Mouse (Mus musculus) midbrain, embryonic 11.5 days (tissue): ENCODE measurements at regions not wholly inside any gene's neighbourhood (a gene's known extent, or its start where the extent isn't known, plus 50 kb on each side); places are given as distances from the start of the nearest gene placed in this dataset.
"Not testable (repeated sequence)": the region's sequence is repeated elsewhere in the genome, so short reads cannot be mapped to it uniquely, and the experiment has no call there.

ENCODE experiments used
- ATAC-seq: fragments of 200-750 bp; cut with Nextera tagmentation; 2 replicates; pipeline ENCODE4 v1.8.0; 2017; ENCODE audit warnings: moderate TSS enrichment, moderate library complexity; ENCODE audit not compliant: low FRiP score
- DNase-seq: peaks from one replicate; pipeline ENCODE4 v3.0.0; 2015; ENCODE audit warnings: low spot score; ENCODE audit errors: missing footprints
- H3K27ac ChIP-seq: fragments of 300-500 bp; sonication (generic); 2 replicates; pipeline ENCODE4 v1.5.1; 2014; ENCODE audit warnings: low read depth, low read length
- H3K27me3 ChIP-seq: fragments of 300-500 bp; sonication (generic); 2 replicates; pipeline ENCODE4 v1.6.1; 2014; ENCODE audit warnings: mild to moderate bottlenecking, low read length, moderate library complexity, mixed read lengths; ENCODE audit not compliant: control insufficient read depth, insufficient read depth
- H3K36me3 ChIP-seq: fragments of 300-500 bp; sonication (generic); 2 replicates; pipeline ENCODE4 v1.6.1; 2014; ENCODE audit warnings: mild to moderate bottlenecking, low read length, moderate library complexity, mixed read lengths; ENCODE audit not compliant: control insufficient read depth, insufficient read depth
- H3K4me1 ChIP-seq: fragments of 300-500 bp; sonication (generic); 2 replicates; pipeline ENCODE4 v1.6.1; 2014; ENCODE audit warnings: low read length; ENCODE audit not compliant: control insufficient read depth, insufficient read depth
- H3K4me2 ChIP-seq: fragments of 300-500 bp; sonication (generic); 2 replicates; pipeline ENCODE4 v1.6.1; 2014; ENCODE audit warnings: mild to moderate bottlenecking, moderate library complexity
- H3K4me3 ChIP-seq: fragments of 300-500 bp; sonication (generic); 2 replicates; pipeline ENCODE4 v1.5.1; 2014; ENCODE audit warnings: low read depth, low read length
- H3K9ac ChIP-seq: fragments of 300-500 bp; sonication (generic); 2 replicates; pipeline ENCODE4 v1.6.1; 2014; ENCODE audit warnings: low read length
- H3K9me3 ChIP-seq: fragments of 300-500 bp; sonication (generic); 2 replicates; pipeline ENCODE4 v1.6.1; 2016; ENCODE audit warnings: low read length; ENCODE audit not compliant: control insufficient read depth
- WGBS: fragments of 180-500 bp; shearing (Covaris S2); extraction: QIAGEN DNeasy Blood & Tissue Kit; methylation state at CpG from one replicate; pipeline ENCODE4 v1.1.7; 2014; 5-methylcytosine and 5-hydroxymethylcytosine counted together

DNA sequence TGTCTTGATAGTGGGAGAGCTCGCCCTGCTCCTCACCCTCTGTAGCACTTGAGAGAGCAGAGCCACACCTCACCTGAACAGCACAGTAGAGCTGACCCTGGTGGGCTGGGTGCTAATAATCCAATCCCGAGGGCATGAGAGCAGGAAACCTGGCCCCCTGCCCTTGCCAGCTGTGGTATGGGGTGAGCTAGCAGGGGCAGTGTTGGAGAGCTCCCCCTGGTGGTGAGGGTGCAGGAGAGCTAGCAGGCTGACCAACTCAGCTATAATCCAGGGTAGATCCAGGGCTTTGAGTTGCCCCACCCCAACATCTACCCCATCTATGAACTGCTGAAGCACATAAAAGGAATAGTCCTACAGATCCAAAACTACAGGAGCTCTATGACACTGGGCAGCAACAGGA, 153.9 kb upstream of the Zfp637 start:
- Histone ChIP-seq H3K27me3 (no peaks in the 10 kb centered on the region), H3K9me3 (no peaks in the 10 kb centered on the region), H3K4me2 (no peak overlapping the region), H3K4me1 (no peaks in the 10 kb centered on the region), H3K9ac (no peak overlapping the region), H3K4me3 (no peak overlapping the region), H3K36me3 (no peaks in the 10 kb centered on the region), H3K27ac (no peak overlapping the region)
- WGBS, result 88% methylated on average over 2 of the region's 2 CpGs
- DNase-seq (no peak), ATAC-seq (no peak)

GRCm38 (mm10) chr6:117688664-117689178, 152.3 kb upstream of the Zfp637 start:
- Histone ChIP-seq H3K4me1 (no peaks in the 10 kb centered on the region), H3K36me3 (no peaks in the 10 kb centered on the region), H3K9me3 (no peaks in the 10 kb centered on the region), H3K27ac (no peak overlapping the region), H3K27me3 (no peaks in the 10 kb centered on the region), H3K4me2 (no peak overlapping the region), H3K9ac (no peak overlapping the region), H3K4me3 (no peak overlapping the region)
- DNase-seq, result no peak
- no peak for ATAC-seq
- 85% methylated on average over 8 of the region's 8 CpGs for WGBS

GRCm38 (mm10) chr6:117700286-117700685, 140.7 kb upstream of the Zfp637 start:
- 86% methylated on average over 5 of the region's 5 CpGs for WGBS
- H3K9ac ChIP-seq, result no peak overlapping the region
- ATAC-seq (no peak), DNase-seq (peak; percentile 14)
- H3K9me3 ChIP-seq, result no peaks in the 10 kb centered on the region
- no peaks in the 10 kb centered on the region for H3K27me3 ChIP-seq
- H3K36me3 ChIP-seq, result no peaks in the 10 kb centered on the region
- no peaks in the 10 kb centered on the region for H3K4me1 ChIP-seq
- H3K27ac ChIP-seq, result no peak overlapping the region
- H3K4me2 ChIP-seq, result no peak overlapping the region
- H3K4me3 ChIP-seq, result no peak overlapping the region

- Histone ChIP-seq H3K27me3 (no peaks in the 10 kb centered on the region), H3K36me3 (no peaks in the 10 kb centered on the region), H3K27ac (no peak overlapping the region), H3K4me1 (no peaks in the 10 kb centered on the region), H3K4me2 (no peak overlapping the region), H3K4me3 (no peak overlapping the region), H3K9ac (no peak overlapping the region), H3K9me3 (no peaks in the 10 kb centered on the region)
- DNase-seq (peak; percentile 56), ATAC-seq (no peak)
- WGBS, result 95% methylated on average over 5 of the region's 5 CpGs
Measured at GRCm38 (mm10) chr6:117701547-117701946, 139.4 kb upstream of the Zfp637 start.

DNA sequence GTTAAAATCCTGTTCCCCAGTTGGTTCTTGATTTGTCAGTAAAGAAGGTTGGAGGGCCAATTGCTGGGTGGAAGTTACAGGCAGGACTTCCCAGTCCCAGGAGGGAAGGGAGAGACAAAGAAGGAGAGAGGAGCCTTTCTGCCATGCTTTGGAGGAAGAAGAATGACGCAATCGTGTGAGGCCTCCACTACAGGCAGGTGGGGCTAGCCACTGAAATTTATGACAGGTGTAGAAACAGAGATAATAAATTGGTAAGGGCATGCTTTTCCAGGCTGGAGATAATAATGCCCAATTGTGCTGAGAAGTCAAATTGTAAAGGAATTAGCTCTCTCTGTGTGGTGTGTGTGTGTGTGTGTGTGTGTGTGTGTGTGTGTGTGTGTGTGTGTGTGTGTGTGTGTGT, 135.0 kb upstream of the Zfp637 start:
- 84% methylated on average over 2 of the region's 2 CpGs for WGBS
- H3K9me3 ChIP-seq, result no peaks in the 10 kb centered on the region

DNA sequence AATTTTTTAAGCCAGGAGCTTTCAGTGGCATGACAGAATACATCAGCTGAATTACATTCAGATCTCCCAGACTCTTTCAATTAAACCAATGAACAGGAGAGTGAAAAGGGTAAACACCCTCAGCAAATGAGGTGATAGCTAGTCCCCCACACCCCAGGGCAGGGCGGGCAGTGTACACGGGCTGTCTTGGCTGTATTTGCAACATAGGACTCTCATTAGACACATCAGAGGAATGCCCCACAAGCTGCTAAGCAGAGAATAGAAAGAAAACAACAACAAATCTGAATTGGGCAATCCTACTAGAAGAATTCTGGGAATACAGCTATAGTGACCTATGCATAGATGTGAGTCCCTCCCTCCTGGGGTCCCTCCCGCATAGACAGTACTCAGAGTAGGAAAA, 131.8 kb upstream of the Zfp637 start:
- no peaks in the 10 kb centered on the region for H3K27me3 ChIP-seq
- no peak for DNase-seq
- ATAC-seq, result no peak
- no peak overlapping the region for H3K9ac ChIP-seq
- H3K27ac ChIP-seq, result no peak overlapping the region
- no peak overlapping the region for H3K4me2 ChIP-seq
- H3K4me1 ChIP-seq, result no peaks in the 10 kb centered on the region
- H3K4me3 ChIP-seq, result no peak overlapping the region
- 78% methylated on average over 3 of the region's 3 CpGs for WGBS
- no peaks in the 10 kb centered on the region; the same call in 1 of the 2 replicates for H3K36me3 ChIP-seq
- no peaks in the 10 kb centered on the region for H3K9me3 ChIP-seq

More for the DNA sequence above, 135.0 kb upstream of the Zfp637 start:
- H3K27ac ChIP-seq, result no peak overlapping the region
- H3K4me3 ChIP-seq, result no peak overlapping the region
- no peak overlapping the region for H3K9ac ChIP-seq
- no peak for DNase-seq
- no peaks in the 10 kb centered on the region for H3K4me1 ChIP-seq
- no peak overlapping the region for H3K4me2 ChIP-seq
- H3K36me3 ChIP-seq, result no peaks in the 10 kb centered on the region
- H3K27me3 ChIP-seq, result no peaks in the 10 kb centered on the region
- ATAC-seq, result no peak

- Histone ChIP-seq H3K4me2 (no peak overlapping the region), H3K4me3 (no peak overlapping the region), H3K27me3 (no peaks in the 10 kb centered on the region), H3K4me1 (no peaks in the 10 kb centered on the region), H3K36me3 (no peaks in the 10 kb centered on the region; the same call in 1 of the 2 replicates), H3K9ac (no peak overlapping the region), H3K9me3 (no peaks in the 10 kb centered on the region), H3K27ac (no peak overlapping the region)
- DNase-seq, result no peak
- WGBS, result 85% methylated on average over 6 of the region's 6 CpGs
- no peak for ATAC-seq
Measured at GRCm38 (mm10) chr6:117715056-117715777, 125.8 kb upstream of the Zfp637 start.

DNA sequence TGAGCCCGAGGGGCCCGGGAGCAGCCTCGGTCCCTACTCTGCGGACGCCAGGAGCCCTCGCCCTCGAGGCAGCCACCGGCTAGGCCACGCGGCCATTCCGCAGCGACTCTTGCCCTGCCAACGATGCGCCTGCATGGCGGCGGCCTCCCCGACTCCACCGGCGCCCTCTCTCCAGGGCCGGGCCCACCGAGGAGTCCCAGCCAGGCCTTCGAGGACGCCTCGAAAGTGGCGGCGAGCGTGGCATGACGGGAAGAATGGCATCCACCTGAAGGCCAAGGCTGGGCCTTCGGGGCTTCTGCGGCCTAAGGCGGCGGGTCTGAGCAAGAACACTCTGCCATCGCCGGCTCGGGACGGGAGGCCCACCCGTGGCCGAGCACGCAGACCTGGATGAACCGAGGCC, 124.6 kb upstream of the Zfp637 start:
- WGBS, result 93% methylated on average over 5 of the region's 40 CpGs
- H3K27ac ChIP-seq, H3K4me1 ChIP-seq, H3K4me2 ChIP-seq, ATAC-seq, H3K9me3 ChIP-seq, H3K36me3 ChIP-seq, DNase-seq, H3K27me3 ChIP-seq, H3K4me3 ChIP-seq, H3K9ac ChIP-seq: not testable (repeated sequence)

DNA sequence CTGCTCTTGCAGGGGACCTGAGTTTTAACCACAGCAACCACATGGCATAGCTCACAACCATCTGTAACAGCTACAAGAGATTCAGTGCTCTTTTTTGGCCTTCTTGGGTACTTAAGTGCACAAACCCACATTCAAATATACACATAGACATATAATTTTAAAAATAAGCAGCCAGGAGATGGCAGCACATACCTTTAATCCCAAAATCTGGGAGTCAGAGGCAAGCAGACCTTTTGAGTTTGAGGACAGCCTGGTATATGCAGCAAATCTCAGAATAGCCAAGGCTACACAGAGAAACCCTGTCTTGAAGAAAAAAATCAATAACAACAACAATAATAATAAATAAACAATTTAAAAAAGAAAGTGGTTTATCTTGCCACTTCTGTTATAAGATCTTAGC, 88.6 kb upstream of the Zfp637 start:
- H3K9me3 ChIP-seq, H3K9ac ChIP-seq, ATAC-seq, H3K36me3 ChIP-seq, H3K4me2 ChIP-seq, H3K27me3 ChIP-seq, DNase-seq, H3K4me1 ChIP-seq, H3K27ac ChIP-seq, H3K4me3 ChIP-seq: not testable (repeated sequence)
